Mouse (Mus musculus) layer of hippocampus, adult 9-10 months (tissue): Measurements from ENCODE around the gene Zdhhc17.
A peak's percentile ranks its signal among the peaks of the same experiment; 100 is the strongest.

Experiments
- DNase-seq: peaks from one replicate; pipeline ENCODE4 v3.0.0; 2022; ENCODE audit warnings: low spot score

Zdhhc17 gene

DNA sequence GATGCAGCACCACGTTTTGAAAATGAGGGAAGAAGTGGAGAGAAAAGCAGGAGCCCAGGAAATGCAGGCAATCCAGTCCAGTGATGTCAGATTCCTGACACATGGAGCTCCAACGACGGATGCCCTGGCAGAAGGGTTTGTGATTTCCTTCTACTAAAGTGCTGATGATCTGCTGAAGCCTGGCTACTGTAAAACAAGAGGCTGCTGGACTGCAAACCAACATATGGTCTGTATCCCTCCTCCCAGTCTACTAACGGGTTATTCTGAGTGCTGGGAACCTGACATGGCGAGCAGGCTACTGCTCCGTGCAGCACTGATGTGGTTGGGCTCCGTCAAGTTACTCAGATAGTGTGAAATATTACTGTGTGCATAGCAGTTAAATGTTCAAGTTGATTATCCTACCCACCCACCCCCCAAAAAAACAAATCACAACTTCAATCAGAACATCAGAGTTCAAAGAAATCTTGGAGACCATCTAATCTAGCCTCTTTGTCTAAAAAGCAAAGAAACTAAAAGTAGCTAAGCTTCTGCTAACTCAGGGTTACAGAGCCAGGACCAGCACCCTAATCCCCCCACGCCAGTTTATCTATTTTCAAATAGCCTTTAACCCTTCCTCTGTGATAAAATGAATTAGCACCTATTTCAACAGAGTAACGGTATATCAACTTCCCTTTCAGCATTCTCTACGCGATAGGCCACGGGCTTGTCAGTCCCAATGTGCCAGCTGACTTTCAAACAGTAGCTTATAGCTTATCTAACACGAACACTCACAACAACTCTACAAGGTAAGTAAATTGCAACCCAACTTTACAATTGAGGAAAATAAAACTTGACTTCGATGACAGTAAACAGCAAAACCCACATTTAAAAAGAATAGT is 4.1 kb downstream of the Zdhhc17 start:
- DNase-seq, result no peak

DNA sequence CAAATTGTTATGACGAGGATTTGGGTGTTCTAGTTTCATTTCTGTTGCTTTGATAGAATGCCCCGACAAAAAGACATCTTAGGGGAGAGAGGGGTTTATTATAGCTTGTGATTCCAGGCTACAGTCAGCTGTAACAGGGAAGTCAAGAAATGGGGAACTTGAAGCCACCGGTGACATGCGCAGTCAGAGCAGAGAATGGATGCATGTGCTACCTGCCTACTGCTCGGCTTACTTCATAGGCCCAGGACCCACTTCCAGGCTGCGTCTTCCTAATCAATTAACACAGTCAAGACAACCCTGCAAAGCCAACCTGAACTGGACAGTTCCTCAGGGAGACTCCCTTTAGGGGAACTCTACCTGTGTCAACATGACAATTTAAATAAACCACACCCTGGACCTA is 5.7 kb downstream of the Zdhhc17 start:
- DNase-seq, result no peak

DNA sequence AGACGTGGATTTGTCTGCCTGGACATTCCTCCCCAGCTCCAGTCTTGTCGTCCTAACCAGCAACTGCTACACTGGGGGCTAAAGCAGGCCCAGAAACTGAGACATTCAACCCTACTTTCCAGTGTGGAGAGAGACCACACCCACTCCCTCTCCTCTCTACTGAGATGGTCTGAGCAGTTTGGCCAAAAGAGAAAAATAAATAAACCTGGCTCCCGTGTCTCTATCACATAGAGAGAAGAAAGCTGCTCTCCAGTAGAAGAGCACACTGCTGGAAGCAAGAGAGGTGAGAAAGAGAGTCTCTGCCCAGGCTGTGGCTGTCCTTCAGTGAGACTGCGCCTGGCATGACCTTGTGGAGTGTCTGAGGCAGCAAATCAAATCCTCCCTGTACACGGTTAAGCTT is 10.7 kb downstream of the Zdhhc17 start:
- DNase-seq, result no peak

DNA sequence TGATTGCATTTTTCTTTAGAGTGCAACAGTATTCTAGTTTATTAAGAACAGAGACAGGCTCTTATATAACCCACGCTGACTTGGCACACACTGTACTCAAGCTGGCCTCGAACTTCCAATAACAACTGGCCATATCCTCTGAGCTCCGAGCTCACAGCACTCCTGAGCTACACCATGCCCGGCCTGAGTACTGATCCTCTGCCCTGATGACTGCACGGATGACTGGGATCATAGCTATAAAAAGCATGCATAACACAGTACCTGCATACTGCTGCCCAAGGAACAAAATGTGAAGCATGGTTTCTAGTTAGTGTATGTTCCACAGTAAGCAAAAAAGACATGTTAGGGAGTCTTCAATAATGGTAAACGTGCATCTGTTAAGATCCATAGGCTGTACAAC is 12.8 kb downstream of the Zdhhc17 start:
- no peak for DNase-seq

DNA sequence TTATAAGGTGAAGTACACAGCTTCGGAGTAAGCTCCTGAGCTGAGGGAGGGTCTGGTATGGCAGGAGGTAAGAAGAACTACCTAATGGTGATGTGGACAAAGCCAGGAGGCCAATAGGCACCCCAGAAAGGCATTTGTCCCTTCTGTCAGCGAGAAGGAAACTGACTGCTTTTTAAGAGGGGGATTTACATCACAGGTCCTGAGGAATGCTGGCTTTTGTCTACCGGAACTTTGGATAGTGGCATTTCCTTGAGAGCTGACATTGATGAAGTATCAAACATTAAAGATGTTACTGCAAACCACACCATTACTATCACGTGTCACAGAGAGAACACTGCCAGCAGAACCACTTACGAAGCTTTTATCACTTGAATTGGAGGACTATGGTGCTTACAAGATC is 15.2 kb downstream of the Zdhhc17 start:
- no peak for DNase-seq

DNA sequence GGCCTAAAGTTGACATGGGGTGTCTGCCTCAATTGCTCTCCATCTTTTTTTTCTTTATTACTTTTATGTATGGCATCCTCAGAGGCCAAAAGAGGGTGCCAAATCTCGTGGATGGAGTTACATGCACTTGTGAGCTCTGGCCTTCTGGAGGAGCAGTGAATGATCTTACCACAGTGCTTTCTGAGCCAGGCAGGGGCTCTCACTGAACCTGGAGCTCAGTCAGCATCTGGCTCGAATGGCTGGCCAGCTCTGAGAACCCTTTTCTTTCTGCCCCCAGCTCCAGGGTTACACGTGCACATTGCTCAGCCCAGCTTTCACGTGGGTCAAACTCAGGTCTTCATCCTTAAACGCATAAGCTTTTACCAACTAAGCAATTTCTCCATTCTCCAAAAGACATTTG is 16.7 kb downstream of the Zdhhc17 start:
- no peak for DNase-seq

DNA sequence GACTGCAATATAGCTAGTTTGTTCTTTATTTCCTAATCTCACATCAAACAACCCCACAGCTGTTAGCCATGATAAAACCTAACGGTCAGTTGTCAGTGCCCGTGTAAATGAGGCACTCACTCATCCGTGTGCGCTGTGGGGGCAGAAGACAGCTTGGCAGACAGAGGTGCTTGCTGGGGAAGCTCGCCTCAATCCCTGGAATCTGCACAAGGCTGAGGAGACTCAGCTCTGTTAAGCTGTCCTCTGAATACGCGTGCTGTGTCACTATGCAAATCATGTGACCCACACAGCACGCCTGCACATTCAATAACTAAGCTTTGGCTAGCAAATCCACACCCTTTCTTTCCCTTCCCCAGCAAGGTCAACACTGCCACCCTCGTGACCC is 17.9 kb downstream of the Zdhhc17 start:
- no peak for DNase-seq

DNA sequence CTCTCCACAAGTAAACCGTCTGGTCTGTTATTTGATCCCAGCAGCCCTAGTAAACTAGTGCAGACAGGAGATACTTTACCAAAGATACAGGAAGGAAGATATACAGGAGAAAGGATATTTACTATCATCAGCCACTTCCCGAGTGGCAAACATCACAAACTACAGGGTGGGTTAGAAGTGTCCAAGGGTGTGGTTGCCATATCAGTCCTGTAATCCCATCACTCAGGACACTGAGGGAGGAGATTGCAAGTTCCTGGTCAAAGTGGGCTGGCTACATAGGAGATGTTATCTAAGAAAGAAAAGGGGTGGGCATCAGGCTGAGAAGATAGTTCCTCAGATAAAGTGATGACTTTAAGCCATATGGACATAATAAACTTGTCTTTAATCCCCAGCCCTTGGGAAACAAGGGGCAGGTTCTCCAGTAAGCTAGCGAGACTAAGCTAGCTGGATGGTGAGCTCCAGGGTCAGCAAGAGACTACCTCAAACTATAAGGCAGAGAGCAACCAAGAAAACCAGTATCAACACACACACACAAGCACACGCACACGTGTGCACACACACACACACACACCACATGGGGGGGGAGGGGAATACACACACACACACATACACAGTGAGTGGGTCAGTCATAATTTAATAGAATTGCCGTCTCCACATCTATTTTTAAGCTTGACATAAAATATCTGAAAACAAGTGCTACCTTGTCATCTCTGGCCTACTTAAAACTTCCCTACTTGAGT is 18.5 kb downstream of the Zdhhc17 start:
- no peak for DNase-seq

DNA sequence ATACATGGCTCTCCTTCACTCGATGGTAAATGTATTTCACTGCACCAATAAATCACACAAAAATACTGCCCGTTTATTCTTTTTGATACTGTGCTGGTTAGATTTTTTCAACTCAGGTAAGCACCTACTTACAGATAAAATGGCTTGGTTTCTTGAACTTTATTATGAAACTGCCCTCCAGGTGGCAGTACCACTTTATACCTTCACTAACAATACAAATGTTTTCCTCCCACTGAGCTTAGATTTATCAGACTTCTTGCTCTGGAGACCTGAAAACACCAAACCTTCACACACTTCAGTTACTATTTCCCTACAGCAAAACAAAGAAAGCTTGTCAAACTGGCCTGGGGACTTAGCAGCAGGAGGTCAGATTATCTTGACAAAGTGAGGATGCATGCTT is 20.2 kb downstream of the Zdhhc17 start:
- DNase-seq, result peak; percentile 29

DNA sequence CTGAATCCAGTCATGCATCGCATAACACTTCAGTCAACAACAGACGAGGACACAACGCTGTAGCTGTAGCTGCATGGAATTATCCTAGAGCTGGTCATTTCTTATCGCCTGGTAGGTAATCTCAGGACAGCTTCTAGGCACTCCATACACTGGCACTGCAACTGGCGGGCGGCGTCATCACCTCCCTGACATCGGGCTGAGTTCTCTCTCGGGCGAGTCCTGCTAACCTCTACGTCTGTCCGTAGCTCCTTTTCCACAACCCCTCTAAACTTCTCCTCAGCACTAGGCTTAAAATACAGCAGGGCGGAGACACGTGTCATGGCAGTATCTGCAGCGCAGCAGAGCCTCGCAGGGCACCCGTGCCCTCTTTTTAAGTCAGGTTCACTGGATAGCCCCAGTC is 23.3 kb downstream of the Zdhhc17 start:
- DNase-seq, result no peak

DNA sequence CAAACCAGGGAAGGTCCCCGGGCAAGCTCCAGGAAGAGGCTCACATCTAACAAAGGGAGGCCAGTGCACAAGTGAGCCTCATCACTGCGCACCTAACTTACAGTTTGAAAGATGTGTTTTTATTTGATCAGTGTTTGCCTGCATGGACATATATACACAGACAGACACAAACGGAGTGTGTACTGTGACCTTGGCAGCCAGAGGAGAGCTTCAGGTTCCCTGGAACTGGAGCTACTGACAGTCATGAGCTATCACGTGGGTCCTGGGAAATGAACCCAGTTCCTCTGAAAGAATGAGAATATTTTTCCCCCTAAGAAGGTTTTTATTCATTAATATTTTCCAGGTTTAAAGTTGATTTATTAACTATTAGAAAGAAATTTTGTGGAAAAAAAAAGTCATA is 27.2 kb downstream of the Zdhhc17 start:
- DNase-seq, result no peak

DNA sequence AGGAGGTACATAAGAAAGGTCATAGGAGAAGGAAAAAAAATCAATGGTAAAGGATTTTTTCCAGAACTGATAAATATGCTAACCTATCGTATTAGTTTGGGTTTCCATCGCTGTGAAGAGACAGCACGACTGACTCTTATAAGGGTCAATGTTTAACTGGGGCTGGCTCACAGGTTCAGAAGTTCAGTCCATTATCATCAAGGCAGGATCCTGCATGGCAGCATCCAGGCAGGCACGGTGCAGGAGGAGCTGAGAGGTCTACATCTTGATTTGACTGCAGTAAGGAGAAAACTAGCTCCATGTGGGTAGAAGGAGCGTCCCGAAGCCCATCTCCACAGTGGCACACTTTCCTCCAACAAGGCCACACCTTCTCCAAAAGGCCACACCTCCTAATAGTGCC is 29.5 kb downstream of the Zdhhc17 start:
- no peak for DNase-seq

DNA sequence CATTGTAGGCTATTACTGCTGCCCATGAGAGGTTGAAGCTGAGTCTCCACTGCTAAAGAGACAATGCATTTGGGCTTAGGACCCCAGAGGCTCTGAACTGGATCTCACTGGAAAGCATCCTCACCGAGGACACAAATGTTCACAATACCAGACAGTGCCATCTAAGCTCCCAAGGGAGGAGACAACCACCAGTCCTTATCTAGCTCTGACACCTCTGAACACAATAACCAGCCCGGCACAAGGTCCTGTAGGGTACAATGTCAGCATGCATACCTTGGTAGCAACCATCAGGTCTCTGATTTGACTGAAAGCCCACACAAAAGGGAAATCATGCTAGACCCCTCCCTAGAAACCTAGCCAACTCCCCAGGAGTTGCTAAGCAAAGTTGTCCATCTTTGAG is 30.5 kb downstream of the Zdhhc17 start:
- no peak for DNase-seq

DNA sequence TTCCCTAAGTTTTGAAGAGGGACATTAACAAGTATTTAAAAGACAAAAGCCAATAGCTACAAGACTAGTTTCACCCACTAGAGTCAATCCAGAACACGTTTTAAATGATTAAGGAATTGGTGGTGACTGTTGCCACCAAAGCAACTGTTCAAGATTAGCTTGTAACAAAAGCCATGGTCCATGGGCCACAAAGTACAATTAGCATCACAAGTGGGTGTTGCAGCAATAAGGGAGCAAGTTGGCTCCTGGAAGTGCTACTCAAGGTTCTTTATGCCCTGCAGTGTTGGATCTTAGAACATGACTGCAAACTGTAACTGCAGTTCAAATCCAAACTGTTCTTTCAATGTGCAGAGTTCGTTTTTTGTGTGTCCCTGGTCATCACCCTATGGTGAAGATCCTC is 32.6 kb downstream of the Zdhhc17 start:
- DNase-seq, result no peak

DNA sequence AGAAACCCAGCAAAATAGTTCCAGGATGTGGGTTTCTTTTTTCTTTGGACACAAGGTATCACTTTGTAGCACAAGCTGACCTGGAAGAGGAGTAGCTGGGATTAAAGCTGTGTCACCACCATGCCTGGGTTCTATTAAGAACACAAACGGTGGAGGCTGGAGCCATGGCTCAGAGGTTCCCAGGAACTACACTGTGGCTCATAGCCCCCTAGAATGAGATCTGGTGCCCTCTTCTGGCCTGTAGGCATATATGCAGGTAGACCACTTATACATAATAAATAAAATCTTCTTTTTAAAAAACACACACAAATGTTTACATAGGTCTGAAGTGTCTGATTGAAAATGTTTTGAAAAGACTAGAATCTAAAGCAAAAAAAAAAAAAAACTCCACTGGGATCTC is 33.9 kb downstream of the Zdhhc17 start:
- DNase-seq, result no peak

DNA sequence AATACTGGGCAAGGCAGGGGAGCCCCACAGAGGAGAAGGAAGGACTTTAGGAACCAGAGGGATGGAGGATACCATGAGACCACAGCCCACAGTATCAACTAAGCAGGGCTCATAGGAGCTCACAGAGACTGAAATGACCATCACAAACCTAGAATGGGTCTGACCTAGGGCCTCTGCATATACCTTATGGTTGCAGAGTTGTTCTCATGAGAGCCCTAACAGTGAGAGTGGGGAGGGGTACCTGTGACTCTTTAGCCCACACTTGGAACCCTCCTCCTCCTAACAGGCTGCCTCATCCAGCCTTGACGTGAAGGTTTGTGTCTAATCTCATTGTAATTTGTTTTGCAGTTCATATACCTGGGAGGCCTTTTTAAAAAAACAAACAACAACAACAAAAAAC is 35.1 kb downstream of the Zdhhc17 start:
- no peak for DNase-seq

DNA sequence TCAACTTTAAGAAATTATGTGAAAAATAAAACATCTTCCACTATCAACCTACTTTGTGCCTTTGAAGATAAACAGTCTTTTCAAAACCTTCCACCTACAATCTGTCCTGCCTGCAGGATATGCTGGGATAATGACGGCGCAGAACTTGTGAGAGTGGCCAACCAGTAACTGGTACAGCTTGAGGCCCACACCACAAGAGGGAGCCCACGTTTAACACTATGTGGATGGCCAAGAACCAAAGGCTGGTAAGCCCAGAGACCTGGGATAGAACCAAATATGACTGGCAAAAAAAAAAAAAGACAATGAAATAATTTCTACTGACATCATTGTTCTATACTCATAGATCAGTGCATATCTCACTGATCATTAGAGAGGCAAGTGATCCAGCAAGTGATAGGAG is 35.5 kb downstream of the Zdhhc17 start:
- peak; percentile 20 for DNase-seq

DNA sequence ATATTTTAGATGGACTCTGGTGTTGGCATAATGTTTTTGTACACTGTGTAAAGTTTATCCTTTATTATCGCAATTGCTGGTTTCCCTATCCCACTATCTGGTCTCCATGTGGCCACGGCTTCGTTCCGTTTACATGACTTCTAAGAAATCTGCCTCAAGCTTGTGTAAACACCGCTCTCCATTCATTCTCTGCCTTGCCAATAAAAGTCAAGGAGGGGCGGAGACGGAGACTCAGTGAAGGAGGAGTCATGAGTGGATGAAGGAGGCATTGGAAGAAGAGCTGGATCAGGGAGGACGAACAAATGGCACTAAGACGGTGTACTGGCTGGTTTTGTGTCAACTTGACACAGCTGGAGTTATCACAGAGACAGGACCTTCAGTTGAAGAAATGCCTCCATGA is 37.9 kb downstream of the Zdhhc17 start:
- DNase-seq, result no peak

DNA sequence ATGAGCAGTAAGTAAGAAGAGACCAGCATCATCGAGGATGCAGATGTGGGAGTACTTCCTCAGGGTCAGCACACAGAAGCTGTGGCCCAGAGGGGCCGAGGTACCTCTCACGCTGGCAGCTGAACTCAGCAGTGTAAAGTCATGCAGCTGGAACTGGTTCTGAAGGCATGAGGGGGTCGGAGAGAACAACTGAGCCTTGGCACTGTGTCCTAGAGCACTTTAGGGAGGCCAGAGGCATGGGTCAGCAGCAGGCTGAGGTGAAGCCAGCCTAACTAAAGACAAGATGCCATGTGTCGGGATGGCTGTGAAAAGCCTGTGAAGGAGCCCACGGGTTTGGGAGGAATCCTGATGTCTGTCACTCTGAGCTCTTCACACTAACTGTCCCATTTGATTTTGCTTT is 38.5 kb downstream of the Zdhhc17 start:
- no peak for DNase-seq

DNA sequence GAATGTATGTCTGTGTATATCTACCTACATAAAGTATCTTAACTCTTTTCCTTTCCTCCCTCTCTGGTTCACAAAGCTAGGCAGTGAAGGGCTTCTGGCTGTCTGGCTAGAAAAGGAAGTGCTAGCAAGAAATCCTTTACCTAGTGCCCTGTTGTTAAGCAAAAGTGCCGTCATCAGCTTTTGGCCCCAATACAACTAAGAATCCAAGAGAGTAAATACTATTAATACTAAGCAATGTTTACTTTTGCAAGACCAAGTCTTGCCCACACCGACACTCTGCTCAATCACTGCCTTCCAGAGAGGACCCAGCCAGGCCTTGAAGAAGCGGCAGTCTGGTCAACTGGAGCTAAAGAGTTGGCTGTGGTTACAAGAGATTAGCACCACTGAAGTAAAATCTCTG is 38.9 kb downstream of the Zdhhc17 start:
- DNase-seq, result no peak

DNA sequence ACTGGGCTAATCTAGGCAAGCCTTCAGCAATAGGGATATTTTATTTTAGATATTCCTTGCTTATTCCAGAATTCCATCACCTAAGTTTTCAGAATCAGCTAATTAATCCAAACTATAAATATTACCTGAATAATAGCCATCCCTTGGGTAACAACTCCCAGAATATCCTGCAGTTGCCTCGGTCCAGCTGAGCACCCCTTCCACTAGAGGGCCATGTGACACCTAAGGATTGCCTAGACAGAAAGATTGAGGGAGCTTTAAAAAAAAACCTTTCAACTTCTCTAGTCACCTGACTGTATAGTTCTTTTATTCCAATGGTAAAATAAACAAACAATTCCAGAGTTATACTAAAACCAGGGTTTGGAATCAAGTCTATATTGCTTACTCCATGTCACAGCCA is 47.8 kb downstream of the Zdhhc17 start:
- no peak for DNase-seq

DNA sequence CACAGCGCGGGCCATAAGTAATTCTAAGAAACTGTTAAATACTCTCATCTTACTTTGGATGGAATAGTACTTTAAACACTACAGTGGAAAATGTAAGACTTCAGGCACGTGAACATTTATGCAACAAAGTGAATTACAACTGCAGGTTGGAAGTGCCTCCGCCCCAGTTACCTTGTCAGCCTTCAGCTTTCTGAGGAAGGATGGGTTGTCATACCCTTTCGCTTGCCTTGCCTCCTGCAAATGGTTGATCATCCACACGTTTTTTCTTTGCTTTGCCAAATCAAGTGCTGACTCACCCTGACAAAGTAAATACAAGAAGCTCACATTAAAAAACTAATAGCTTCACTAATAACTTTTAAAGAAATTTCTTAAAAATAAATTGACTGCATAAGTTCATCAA is 49.1 kb downstream of the Zdhhc17 start:
- DNase-seq, result no peak

DNA sequence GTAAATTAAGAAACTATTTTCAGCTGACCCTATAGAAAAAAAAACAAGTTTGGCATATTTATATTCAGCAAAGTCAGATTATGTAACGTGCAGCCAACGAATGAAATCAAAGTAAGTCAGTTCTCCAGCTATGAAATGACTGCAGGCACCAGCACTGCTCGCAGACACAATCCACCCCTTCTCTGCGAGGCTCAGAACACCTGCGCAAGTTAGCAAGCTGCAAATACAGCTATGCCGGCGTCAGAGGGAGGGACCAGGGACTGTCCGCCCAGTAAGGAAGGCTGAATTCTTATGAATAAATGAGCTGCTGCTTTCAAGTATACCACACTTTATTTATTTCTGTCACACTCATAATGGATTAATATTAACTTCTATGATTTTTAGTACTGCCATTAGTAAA is 50.2 kb downstream of the Zdhhc17 start:
- no peak for DNase-seq

DNA sequence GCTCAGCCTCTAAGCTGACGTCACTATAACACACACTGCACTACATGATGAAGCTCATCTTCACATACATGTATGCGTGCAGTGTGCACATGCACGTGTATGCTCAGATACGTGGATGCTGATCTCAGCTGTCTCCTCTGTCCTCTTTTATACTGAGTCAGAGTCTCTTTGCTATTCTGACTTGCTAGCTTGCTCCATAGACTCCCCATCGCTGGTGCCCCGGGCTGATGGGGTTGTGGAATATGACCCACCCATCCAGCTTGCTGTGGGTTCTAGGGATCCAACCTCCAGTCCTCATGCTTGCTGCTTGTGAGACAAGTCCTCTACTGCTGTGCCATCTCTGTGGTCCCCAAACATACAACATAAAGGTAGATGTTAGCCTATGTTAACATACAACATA is 51.1 kb downstream of the Zdhhc17 start:
- no peak for DNase-seq
